Mouse (Mus musculus) naive thymus-derived CD4-positive, alpha-beta T cell, adult 2 months (primary cell): ENCODE data around the gene Rbm46.

Source experiments
- DNase-seq: peaks from one replicate; pipeline ENCODE4 v3.0.0-alpha.2; 2011; ENCODE audit warnings: low read depth

Gene Rbm46

GRCm38 (mm10) chr3:82876372-82876739, at the start of gene Rbm46:
Gene Rbm46, minus strand, starts transcription at chr3:82876483.
- DNase-seq, result no peak

DNA sequence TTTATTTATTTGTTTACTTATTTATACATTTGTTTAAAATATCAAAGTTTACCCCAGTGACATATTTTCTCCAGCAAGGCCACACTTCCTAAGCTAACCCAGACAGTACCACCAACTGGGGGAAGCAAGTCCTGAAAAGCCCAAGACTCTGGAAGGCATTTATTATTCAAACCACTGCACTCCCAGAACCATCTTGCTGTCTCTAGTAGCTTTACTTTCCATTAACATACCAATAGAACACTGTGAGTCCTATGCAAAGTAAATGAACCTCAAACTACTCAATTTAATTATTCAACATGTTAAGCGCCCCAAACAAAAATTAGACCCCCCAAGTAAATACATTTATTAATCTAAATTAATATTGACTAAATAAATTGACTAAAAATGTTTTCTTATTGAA, 39.3 kb upstream of the Rbm46 start:
- no peak for DNase-seq

DNA sequence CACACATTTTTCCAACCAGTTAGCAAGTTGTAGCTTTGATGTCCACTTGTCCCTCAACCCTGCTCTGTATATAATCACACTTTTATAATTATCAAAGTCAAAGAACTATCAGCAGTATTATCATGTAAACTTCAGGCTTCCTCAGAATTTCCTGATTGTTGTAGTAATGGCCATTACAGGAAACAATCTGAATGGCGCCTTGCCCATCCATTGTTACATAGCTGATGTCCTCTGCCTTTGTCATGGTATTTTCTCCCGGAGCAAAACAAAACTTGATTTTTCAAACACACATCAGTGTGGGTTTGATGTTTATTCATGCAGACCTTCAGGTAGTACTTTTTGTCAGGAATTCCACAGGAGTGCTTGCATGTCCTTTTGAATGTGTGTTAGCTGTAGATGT, 32.4 kb upstream of the Rbm46 start:
- DNase-seq, result no peak

GRCm38 (mm10) chr3:82904211-82904908, 28.1 kb upstream of the Rbm46 start:
- no peak for DNase-seq

GRCm38 (mm10) chr3:82903613-82904205, 27.4 kb upstream of the Rbm46 start, which contains the start of gene Lrat:
Gene Lrat, minus strand, starts transcription at chr3:82903973.
- no peak for DNase-seq

- DNase-seq, result no peak
Measured at GRCm38 (mm10) chr3:82902757-82903612, 26.7 kb upstream of the Rbm46 start.

GRCm38 (mm10) chr3:82888842-82889241, 12.6 kb upstream of the Rbm46 start:
- no peak for DNase-seq

DNA sequence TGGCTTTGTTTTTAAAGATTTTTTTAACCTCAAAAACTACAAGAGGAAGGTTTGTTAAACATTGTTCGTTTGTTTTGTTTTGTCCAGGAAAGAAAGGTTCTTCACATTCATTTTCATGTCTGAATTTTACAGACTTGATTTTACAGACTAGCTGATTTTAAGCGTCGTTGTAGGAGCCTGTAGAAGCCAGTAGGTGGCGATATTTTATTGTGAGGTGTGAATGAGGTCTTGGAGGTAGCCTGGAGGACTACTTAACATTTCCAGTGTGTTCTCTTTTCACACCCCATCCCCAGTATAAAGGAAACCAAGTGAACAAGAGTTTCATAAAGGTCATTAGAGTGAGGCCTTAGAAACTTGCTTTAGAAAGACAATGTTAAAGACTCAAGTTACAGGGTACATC, 975 bp upstream of the Rbm46 start:
- DNase-seq, result no peak

DNA sequence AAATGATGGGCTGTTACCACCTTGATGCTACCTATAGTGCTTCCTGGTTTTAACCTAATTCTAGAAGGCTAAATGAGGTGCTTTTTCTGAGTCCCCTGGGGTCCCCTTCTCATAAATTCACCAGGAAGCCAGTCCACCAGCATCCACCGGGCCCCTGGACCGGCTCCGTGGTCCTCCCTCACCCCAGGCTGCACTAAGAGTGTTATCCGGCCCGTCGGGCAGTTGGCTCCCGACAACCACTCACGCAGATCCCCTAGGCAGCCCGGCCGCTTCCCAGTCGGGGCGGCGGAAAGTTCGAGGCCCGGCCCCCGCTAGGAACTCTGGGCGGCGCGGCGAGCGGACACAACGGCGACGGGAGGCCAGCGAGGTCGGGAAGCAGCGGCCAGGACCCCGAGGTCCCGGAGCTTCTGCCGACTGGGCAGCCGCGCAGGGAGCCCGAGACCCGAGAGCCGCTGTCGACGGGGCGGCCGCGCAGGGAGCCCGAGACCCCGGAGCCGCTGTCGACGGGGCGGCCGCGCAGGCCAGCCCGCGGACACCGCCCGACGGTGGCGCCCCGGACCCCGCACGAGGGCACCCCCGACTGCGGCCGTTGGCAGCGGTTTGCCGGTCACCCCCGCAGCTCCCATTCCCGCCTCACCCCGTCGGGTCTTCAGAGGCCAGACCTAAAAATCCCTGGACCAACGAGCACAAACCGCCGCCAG, 462 bp downstream of the Rbm46 start:
- no peak for DNase-seq

- DNase-seq, result no peak
Measured at GRCm38 (mm10) chr3:82857414-82858077, 18.7 kb downstream of the Rbm46 start.

DNA sequence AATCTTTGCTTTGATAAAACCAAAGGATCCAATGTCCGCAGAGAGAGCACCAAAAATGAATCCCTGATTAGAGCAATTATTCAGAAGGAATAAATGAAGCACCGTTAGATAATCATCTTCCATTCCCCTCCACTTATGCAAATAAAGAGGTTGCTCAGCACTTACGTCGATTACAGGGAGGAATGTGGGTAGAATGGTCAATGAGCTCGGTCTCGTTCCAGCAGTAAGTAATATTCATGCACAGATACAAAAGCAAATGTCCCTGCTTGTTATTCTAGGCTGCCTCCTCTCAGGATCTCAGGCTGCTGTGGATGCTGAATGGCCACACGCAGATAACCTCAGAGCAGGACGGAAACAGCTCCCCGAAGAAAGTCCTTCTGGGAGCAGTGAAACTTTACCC, 51.1 kb downstream of the Rbm46 start:
- no peak for DNase-seq

DNA sequence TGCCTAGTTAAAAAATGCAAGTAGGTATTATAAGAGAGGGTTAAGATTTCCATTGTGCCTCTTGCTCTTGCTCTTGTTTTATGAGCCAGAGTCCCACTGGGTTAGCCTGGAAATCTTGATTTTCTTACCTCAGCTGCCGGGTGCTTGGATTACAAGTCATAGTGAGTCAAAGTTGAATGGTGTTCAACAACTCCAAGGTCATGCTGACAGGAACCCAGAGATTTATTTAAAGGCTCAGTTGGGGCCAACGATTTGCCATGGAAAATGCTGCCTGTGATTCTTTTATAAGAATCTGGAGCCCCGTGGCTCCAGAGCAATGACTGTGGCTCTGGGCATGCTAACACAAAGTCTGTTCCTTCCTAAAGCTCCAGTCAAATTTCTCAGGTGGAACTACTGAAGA, 64.4 kb downstream of the Rbm46 start:
- no peak for DNase-seq

DNA sequence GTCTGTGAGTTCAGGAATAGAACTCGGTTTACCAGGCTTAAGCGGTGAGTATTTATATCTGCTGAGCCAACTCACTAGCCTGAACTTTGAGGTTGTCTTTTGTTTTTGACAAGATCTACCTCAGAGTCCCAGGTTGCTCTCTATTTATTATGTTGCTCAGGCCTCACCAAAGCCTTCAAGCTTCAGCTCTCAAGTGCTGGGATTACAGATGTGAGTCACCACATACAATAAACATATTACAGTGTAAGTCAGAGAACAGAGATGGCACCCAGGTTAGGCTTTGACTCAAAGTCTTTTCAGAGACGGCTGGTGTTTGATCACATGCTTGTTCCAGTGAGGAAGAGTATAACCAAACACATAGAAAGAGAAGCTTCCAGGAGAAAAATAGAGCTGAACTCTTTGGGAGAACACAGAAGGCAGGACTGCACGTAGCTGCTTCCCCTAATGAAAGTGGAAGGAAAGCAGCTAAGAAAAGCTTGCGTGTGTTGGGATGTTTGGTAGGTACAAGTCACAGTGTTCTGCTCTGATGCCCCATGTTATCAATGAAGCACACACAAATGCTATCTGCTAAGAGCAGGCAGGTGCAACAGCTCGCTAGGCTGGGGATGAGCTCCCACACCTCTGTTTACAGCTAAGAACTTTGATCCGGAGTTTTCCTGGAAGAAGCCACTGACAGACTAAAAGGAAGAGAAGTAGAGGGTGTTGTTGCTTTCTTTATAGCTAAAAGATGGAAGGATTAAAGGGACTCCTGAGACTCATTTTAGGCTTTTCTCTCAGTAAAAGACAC, 65.8 kb downstream of the Rbm46 start:
- DNase-seq, result no peak

GRCm38 (mm10) chr3:82809769-82810168, 66.5 kb downstream of the Rbm46 start:
- no peak for DNase-seq

- DNase-seq, result no peak
Measured at GRCm38 (mm10) chr3:82808323-82808911, 67.9 kb downstream of the Rbm46 start.

- DNase-seq, result no peak
Measured at GRCm38 (mm10) chr3:82805291-82805690, 71.0 kb downstream of the Rbm46 start.

- no peak for DNase-seq
Measured at GRCm38 (mm10) chr3:82800470-82800843, 75.8 kb downstream of the Rbm46 start.

DNA sequence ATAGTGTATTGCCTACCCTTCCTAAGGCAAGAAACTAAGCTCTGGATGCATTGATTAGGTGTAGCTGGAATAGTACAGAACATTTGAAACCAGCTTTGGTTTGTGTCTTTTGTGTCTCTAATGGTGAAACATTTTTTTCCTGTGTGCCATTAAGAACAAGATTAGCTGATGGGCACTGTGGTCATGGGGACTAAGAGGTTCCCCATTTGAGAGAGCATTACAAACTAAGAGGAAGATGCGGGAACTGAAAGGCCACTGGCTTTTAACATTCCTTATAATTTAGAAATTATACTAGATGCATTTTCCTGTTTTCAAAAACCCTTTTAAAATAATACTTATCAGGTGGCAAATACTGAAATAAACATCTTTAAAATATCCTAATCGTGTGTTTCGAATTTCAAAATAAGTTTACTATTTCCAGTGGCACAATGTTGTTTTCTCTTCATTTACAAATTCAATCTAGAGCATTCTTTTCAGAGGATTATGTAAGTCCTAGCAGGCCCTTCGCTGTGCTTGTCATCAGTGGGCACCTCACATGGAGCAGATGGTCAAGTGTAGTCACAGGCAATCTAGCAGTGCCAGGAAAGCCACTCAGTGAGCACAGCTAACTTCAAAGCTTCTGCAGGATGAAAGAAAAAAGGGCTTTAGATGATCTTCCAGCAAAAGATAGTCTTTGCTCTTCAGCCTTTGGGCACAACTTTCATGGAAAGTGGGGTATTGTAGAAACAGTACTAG, 76.4 kb downstream of the Rbm46 start:
- no peak for DNase-seq

- no peak for DNase-seq
Measured at GRCm38 (mm10) chr3:82793656-82794055, 82.6 kb downstream of the Rbm46 start.

DNA sequence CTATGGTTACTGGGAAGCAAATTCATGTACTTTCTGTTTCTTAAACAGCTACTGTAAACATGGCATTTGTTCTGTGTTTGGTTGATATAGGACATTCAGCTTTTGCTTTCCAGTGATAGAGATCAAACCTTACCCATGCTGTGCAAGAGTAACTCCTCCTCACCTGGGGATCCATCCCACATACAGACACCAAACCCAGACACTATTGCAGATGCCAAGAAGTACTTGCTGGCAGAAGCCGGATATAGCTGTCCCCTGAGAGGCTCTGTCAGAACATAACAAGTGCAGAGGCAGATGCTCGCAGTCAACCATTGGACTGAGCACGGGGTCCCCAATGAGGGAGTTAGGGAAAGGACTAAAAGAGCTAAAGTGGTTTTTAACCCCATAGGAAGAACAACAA, 84.6 kb downstream of the Rbm46 start:
- DNase-seq, result no peak
